Mouse (Mus musculus) lung, postnatal 25 days (tissue): ENCODE measurements around the gene Dnah12.
"Not testable (repeated sequence)": the region's sequence is repeated elsewhere in the genome, so short reads cannot be mapped to it uniquely, and the experiment has no call there.

Experiments used
- DNase-seq: peaks from one replicate; pipeline ENCODE4 v3.0.0; 2022; ENCODE audit warnings: low spot score

Dnah12 gene

DNA sequence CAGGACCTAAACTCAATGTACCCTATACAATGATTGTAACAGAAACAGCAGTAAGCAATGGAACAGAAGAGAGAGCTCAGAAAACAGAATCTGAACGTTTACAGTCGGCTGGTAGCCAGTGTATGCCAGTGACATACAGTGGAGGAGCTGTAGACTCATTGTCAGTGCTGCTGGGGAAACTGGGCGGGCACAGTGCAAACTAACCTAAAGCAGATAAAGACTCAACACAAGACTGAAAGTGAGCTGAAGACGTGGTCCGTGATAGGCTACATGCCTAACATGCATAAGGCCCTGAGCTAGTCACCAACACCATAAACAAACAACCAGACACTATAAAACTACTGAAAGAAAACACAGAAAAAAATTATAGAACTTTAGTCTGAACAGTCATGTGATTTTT, 188.6 kb downstream of the Dnah12 start:
- DNase-seq, result no peak

- no peak for DNase-seq
Observed at GRCm38 (mm10) chr14:26887244-26887643, 194.2 kb downstream of the Dnah12 start.

GRCm38 (mm10) chr14:26890777-26891176, 197.7 kb downstream of the Dnah12 start:
- DNase-seq, result no peak

DNA sequence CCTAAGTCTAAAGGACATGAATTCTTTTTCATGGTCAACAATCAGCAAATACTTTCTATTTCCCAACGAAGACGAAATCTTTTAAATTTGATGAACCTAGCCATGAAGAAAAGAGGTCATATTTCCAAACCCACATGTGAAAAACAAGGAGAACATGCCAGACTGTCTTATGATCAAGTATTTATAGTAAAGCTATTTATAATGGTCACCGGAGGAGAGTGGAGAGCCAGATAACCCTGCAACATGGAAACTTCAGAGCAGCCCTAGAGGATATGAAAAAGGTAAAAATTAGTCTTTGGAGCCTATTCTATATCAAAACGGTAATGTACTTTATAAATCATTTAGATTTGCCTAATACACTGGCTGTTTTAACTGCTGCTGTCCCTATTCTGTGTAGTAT, 201.3 kb downstream of the Dnah12 start, which contains the start of gene Asb14:
Asb14 (plus strand) TSS at position 166 of the 400 bp plus-strand sequence.
- DNase-seq, result no peak

DNA sequence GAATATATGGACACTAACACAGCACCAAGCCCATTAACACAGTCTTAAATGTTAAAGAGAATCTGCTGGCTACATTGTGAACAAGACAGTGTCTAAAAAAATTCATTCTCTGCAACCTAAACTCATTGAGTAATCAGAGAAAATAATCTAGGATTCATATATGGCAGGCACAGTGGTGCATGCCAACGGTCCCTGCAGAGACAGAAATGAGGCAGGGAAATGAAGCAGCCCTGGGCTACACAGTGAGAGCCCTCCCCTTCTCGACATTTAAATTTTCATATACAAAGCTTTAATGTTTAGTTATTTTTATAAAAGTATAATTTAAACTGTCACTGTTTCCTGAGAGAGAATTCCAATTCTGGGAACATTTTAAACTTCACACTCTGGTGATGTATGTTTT, 206.4 kb downstream of the Dnah12 start:
- DNase-seq, result no peak

DNA sequence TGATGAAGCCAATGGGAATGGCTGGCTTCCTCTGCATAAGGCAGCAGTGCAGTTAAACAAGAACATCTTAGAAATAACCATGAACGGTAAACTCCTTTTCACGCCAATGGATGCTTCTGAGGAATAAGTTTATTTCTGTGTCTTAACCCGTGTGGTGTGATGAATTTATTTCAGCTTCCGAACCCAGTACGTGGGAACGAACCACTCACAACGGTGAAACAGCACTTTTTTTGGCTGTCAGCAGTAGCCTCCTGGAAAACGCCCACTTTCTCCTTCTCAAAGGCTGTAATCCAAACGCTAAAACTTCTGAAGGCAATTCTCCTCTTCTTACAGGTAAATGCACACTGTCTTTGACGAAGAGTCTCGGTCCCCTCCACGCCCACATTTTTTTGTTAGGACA, 207.8 kb downstream of the Dnah12 start:
- DNase-seq, result no peak

GRCm38 (mm10) chr14:26907401-26907800, 214.3 kb downstream of the Dnah12 start:
- no peak for DNase-seq

DNA sequence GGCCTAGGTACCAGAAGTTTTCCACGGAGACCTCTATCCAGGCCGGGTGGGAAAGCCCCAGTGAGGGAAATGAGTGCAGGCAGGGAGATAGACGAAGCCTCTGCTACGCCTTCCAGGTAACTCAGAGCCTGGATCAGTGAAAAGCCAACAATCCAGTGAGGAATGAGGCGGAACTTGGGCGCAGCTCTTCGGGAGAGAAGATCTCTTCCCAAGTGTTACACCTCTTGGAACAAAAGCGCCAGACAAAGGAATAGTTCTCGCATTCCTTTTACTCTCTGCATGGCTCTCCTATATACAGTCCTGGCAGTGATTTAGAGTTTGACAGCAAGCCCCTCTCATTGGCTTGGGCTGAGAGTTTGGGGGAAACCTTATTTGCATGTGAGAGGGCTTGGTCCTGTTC, 217.4 kb downstream of the Dnah12 start:
- DNase-seq, result not testable (repeated sequence)

GRCm38 (mm10) chr14:26911201-26911600, 218.1 kb downstream of the Dnah12 start:
- DNase-seq, result peak; percentile 34

- DNase-seq, result no peak
Observed at GRCm38 (mm10) chr14:26911826-26912225, 218.8 kb downstream of the Dnah12 start.

DNA sequence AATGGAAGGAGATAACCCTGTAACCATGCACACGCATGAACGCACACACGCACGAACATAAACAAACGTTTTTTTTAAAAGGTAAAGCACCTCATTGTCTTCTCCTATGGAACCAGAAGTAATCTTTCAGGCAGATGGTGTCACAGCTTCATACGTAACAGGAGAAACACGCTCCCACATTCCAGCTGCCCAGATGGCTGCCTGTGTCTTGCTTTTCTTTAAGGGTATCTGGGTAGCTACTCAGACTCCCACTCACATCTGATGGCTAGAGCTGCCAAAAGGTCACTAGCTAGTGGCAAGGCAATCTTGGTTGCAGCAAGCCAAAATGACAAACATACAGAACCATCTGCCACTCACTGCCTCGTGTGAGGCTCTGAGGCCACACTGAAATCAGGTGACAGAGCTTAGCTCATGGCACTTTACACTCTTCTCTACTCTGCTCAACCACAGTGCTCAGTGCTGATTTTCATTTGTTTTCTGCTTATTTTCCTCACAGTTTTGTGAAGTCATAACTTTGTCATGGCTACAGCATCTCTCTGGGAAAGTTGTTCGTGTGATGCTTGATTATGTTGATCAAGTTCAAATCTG, 220.7 kb downstream of the Dnah12 start:
- no peak for DNase-seq

- DNase-seq, result no peak
Observed at GRCm38 (mm10) chr14:26919310-26919709, 226.2 kb downstream of the Dnah12 start.

DNA sequence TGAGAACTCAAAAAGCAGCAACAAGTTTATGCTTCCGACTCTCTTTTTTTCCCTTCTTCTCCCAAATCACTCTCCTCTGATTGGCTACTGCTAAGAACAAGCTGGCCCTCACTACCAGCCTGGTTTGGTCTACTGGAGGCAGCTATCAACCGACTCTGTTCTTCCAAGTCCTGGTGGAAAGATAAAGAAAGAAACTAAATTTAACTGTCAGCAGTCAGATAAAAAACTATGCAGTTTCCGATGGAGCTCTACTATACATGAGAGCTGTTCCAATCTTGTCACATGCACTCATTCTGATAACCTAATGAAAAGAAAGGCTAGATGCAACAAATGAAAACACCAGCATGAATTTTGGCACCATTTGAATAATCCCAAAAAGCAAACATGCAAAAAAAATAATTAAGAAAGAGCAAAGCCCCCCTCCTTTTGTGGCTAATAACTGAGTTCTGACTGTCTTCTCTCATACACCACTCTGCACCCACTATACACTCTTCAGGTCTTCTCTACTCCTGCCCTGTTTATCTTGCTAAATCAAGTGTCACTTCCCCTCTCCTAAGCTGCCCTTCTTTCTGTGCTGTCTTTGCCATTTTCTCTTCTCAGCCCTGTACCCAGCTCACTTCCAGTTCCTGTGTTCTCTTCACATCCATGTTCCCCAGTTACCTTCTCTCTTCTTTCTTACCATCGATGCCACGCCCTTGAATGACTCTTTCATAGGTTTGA, 230.8 kb downstream of the Dnah12 start:
- DNase-seq, result no peak

GRCm38 (mm10) chr14:26934891-26935290, 241.8 kb downstream of the Dnah12 start:
- no peak for DNase-seq

DNA sequence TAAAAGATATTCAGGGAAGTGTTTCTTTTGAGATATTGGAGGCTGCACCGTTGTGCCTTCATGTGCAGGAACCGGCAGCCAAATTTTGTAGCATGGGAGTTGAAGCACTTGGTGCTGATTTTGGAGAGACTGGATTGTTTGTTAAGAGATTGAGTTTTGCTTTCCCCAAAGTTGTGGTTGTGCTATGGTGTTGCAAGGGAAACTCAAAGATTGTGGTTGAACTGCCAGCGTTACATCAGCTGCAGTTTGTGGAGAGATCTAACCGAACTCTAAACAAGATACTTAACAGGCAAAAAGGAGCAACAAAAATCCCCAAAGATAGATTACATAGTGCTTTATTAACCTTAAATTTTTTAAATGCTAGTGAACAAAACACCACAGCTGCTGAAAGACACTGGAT, 242.5 kb downstream of the Dnah12 start:
- DNase-seq, result no peak
